Mouse (Mus musculus) splenic B cell, adult 2 months (primary cell): ENCODE measurements around the gene Aqr.

ENCODE experiments used
- DNase-seq: peaks from one replicate; pipeline ENCODE4 v3.0.0-alpha.2; 2011; ENCODE audit warnings: low read depth, low spot score
- H3K27me3 ChIP-seq: 2 replicates; pipeline ENCODE4 v1.6.1; 2012; ENCODE audit warnings: mild to moderate bottlenecking, low read length, moderate library complexity, mixed read lengths; ENCODE audit not compliant: control insufficient read depth, poor library complexity, insufficient read depth, severe bottlenecking
- H3K36me3 ChIP-seq: 2 replicates; pipeline ENCODE4 v1.6.1; 2012; ENCODE audit warnings: mild to moderate bottlenecking, low read length, moderate library complexity, mixed read lengths; ENCODE audit not compliant: control insufficient read depth, poor library complexity, insufficient read depth, severe bottlenecking

The Aqr gene

DNA sequence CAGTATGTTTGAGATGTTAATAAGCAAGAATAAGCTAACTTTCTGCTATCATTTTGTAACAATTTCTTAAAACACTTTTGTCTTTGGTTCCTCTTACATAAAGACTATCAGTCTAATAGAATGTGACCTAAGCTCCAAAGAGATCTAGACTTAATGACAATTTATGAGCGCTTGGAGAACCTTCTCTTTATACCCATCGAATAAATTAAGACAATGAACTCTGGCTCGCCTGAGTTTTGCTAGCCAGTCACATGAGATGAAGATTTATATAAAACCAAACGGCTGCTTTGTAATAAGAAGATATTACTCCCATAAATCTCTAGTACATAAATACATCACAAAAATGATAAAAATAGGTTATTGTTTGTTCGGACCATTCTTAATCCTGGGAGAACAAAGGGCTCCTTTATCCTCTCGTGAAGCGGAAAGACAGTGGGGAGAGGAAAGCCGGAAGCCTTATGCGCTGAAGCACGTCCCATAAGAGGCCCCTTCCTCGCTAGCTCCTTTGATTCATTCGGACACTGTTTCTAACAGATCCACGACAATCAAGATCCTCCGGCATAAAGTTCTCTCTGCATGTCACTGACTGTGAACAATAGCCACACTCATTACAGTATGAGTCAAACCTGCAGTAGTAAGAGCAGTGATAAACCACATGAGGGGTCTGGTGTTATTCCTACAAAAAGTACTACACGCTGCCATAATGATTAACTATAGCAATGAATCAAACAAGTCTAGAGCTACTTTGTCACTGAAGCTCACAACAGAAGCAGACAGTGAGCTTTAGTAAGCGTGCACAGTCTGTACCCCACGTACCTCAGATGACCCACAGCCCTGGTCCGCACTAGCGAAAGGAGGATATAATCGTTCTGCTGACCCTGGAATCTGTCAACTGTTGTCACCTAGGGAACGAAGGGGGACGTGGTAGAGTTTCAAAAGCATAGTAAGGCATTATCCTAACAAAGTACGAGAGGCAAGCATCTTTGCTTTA, 79.2 kb downstream of the Aqr start:
- H3K27me3 ChIP-seq: no peaks in the 10 kb centered on the region
- DNase-seq: no peak
- H3K36me3 ChIP-seq: peaks cover 16% of the 10 kb centered on the region

GRCm38 (mm10) chr2:114106383-114106782, 80.4 kb downstream of the Aqr start:
- peaks cover 20% of the 10 kb centered on the region for H3K36me3 ChIP-seq
- no peak for DNase-seq
- no peaks in the 10 kb centered on the region for H3K27me3 ChIP-seq

DNA sequence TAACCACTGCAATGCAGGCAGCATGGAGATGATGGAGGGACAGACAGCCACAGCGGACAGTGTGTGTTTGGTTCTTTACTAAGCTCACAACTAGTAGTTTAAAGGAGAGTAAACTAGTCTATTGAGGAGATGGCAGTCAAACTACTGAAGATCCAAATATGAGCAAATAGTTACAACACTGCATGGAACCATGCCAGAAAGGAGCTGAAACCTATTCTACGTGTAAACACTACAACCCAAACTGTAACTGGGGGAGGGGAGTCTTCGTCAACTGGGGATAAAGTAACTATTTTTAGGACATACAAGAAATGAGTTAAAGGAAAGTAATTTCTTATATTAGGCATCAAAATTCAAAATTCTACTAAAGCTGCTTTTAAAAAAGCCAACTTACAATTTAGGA, 84.4 kb downstream of the Aqr start:
- no peak for DNase-seq
- H3K36me3 ChIP-seq: peaks cover 18% of the 10 kb centered on the region
- H3K27me3 ChIP-seq: no peaks in the 10 kb centered on the region

- Histone ChIP-seq H3K27me3 (no peaks in the 10 kb centered on the region), H3K36me3 (peaks cover 17% of the 10 kb centered on the region)
- no peak for DNase-seq
Measured at GRCm38 (mm10) chr2:114100834-114101233, 86.0 kb downstream of the Aqr start.

DNA sequence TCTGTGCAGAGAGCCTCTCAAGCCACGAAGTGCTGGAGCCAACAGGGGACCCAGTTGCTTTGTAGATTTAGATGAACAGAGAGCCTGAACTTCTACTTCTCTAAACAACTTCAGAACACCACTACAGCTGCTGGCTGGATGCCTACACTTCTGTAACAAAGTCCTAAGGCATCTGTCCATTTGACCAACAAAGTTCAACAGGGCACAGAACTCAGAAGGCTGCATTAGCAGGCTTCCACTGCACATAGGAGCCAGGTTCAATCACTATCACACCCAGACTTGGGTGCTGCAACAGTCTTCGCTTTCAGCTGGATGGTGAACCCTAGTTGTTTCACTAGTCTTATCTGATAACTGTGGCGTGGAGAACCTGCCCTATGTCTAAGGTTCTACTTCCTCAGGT, 87.0 kb downstream of the Aqr start:
- DNase-seq: no peak

GRCm38 (mm10) chr2:114099109-114099508, 87.7 kb downstream of the Aqr start:
- no peaks in the 10 kb centered on the region for H3K27me3 ChIP-seq
- DNase-seq: no peak

More for the DNA sequence above, 87.0 kb downstream of the Aqr start:
- peaks cover 15% of the 10 kb centered on the region for H3K36me3 ChIP-seq
- H3K27me3 ChIP-seq: no peaks in the 10 kb centered on the region

DNA sequence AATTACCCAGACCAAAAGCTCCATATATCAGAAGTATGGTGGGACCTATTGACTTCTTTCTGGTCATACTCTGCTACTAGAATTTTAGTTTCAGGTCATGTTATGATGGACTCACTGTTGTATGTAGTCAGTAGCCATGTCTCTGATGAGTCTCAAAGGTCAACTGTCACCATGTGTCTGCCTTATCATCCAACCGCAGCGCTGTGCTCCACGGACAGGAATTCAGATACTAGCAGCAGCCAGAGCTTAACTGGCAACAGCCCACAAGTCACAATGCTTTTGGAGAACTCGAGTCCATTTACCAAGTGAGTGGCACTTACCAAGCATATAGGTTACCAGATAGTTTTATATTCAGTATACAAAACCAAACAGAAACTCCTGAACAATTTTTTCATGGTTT, 89.2 kb downstream of the Aqr start:
- Histone ChIP-seq H3K36me3 (peaks cover 15% of the 10 kb centered on the region), H3K27me3 (no peaks in the 10 kb centered on the region)
- no peak for DNase-seq

More at GRCm38 (mm10) chr2:114099109-114099508, 87.7 kb downstream of the Aqr start:
- peaks cover 15% of the 10 kb centered on the region for H3K36me3 ChIP-seq

GRCm38 (mm10) chr2:114096570-114096969, 90.3 kb downstream of the Aqr start:
- DNase-seq: no peak
- Histone ChIP-seq H3K36me3 (peaks cover 10% of the 10 kb centered on the region), H3K27me3 (no peaks in the 10 kb centered on the region)

GRCm38 (mm10) chr2:114095348-114095747, 91.5 kb downstream of the Aqr start:
- no peak for DNase-seq
- no peaks in the 10 kb centered on the region for H3K27me3 ChIP-seq
- peaks cover 3% of the 10 kb centered on the region for H3K36me3 ChIP-seq

GRCm38 (mm10) chr2:114094696-114095095, 92.1 kb downstream of the Aqr start:
- Histone ChIP-seq H3K36me3 (peaks cover 1% of the 10 kb centered on the region; the same call in 1 of the 2 replicates), H3K27me3 (no peaks in the 10 kb centered on the region)
- DNase-seq: no peak

DNA sequence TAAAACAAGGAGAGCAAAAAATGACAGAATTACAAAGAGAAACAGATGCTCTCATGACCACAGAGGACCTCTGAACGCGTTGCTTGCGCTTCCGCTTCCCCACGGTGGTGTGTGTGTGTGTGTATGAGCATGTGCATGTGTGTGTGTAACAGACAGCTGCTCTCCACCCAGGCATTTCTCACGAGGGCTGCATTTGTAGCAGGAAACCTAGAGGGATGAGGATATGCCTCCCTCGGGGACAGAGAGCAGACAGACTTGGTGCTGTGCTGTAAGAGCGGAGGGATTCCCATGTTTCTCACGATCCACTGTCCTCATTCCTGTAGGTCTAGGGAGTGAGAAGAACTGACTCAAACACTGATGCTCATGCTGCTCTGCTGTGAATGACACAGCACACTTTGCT, 93.2 kb downstream of the Aqr start:
- H3K36me3 ChIP-seq: no peaks in the 10 kb centered on the region
- DNase-seq: no peak
- no peaks in the 10 kb centered on the region for H3K27me3 ChIP-seq

- no peak for DNase-seq
- no peaks in the 10 kb centered on the region for H3K36me3 ChIP-seq
- H3K27me3 ChIP-seq: no peaks in the 10 kb centered on the region
Measured at GRCm38 (mm10) chr2:114089862-114090261, 97.0 kb downstream of the Aqr start.

DNA sequence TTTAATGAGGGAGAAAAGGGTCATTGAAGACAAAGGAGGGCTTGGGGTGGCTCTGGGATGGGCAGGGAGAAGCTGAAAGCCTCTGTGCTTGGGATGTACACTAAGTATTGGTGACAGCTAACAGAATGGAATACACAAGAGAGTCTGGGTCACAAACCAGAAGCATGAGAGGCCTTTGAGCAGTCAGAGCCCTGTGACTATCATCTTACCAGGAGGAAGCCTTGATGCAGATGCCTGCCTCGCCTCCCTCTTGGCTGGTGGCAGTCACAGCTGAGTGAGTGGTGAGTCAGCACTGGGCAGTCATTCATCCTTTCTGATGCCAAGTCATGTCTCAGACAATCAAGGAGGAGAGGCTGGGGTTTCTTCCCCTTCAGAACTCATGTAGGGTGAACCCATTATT, 99.6 kb downstream of the Aqr start:
- DNase-seq: no peak
- H3K27me3 ChIP-seq: no peaks in the 10 kb centered on the region
- H3K36me3 ChIP-seq: no peaks in the 10 kb centered on the region

DNA sequence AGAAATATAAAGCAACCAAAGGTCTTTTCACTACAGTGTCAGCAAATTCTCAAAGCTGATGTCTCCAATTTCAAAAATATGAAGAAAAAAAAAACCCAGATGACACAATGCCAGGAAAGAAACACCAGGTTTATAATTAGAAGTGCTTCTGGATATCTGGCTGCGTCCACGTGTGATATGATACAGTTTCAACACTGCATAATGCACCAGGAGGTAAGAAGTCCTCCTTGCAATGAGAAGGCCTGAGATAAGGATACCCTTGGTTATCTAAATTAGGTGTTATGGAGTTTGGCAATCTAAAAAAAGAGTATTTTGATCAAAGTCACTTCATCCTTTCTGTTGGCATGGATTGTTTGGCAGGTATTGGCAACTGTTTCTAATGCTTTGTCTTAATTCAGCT, 114.9 kb downstream of the Aqr start:
- no peak for DNase-seq

GRCm38 (mm10) chr2:114066226-114066625, 120.6 kb downstream of the Aqr start:
- H3K27me3 ChIP-seq: no peaks in the 10 kb centered on the region
- DNase-seq: no peak
- no peaks in the 10 kb centered on the region for H3K36me3 ChIP-seq

More for the DNA sequence above, 114.9 kb downstream of the Aqr start:
- Histone ChIP-seq H3K36me3 (no peaks in the 10 kb centered on the region), H3K27me3 (no peaks in the 10 kb centered on the region)
